Mouse (Mus musculus) lung, postnatal 0 days (tissue): ENCODE measurements around the gene 5730522E02Rik. TPM values are rescaled to one million over a fixed set of nuclear protein-coding genes. Genes with fewer than 3 reads are reported as not detected.

Experiments
- ATAC-seq: fragments of 200-750 bp; cut with Nextera tagmentation; 2 replicates; pipeline ENCODE4 v1.8.0; 2017; ENCODE audit warnings: moderate library complexity
- DNase-seq: peaks from one replicate; pipeline ENCODE4 v3.0.0-alpha.2; 2016; ENCODE audit warnings: low spot score
- H3K27ac ChIP-seq: fragments of 300-500 bp; sonication (generic); 2 replicates; pipeline ENCODE4 v1.5.1; 2014; ENCODE audit warnings: antibody characterized with exemption, mild to moderate bottlenecking, low read length, mixed read lengths
- H3K27me3 ChIP-seq: fragments of 300-500 bp; sonication (generic); replicated peaks from 2 replicates; pipeline ENCODE4 v1.6.1; 2014; ENCODE audit warnings: low read length, mixed read lengths; ENCODE audit not compliant: insufficient read depth
- H3K36me3 ChIP-seq: fragments of 300-500 bp; sonication (generic); 2 replicates; pipeline ENCODE4 v1.6.1; 2014; ENCODE audit warnings: low read length, mixed read lengths; ENCODE audit not compliant: insufficient read depth
- H3K4me1 ChIP-seq: fragments of 300-500 bp; sonication (generic); 2 replicates; pipeline ENCODE4 v1.6.1; 2014; ENCODE audit warnings: antibody characterized with exemption, low read depth, low read length, mixed read lengths; ENCODE audit not compliant: insufficient read depth
- H3K4me2 ChIP-seq: fragments of 300-500 bp; sonication (generic); replicated peaks from 2 replicates; pipeline ENCODE4 v1.6.1; 2014; ENCODE audit warnings: low read depth, mild to moderate bottlenecking, low read length, moderate library complexity, mixed read lengths
- H3K4me3 ChIP-seq: fragments of 300-500 bp; sonication (generic); 2 replicates; pipeline ENCODE4 v1.5.1; 2014; ENCODE audit warnings: low read depth, low read length
- H3K9ac ChIP-seq: fragments of 300-500 bp; sonication (generic); replicated peaks from 2 replicates; pipeline ENCODE4 v1.6.1; 2014; ENCODE audit warnings: low read depth, mild to moderate bottlenecking
- H3K9me3 ChIP-seq: fragments of 300-500 bp; sonication (generic); 2 replicates; pipeline ENCODE4 v1.6.1; 2016; ENCODE audit warnings: low read length, mixed read lengths
- CTCF ChIP-seq: IDR thresholded peaks from 2 replicates; pipeline ENCODE4 v1.5.1; 2016; ENCODE audit warnings: antibody characterized with exemption, mild to moderate bottlenecking
- EP300 ChIP-seq: IDR thresholded peaks from 2 replicates; pipeline ENCODE4 v1.6.1; 2016; ENCODE audit warnings: antibody characterized with exemption, mild to moderate bottlenecking, control low read depth
- WGBS: fragments of 180-500 bp; shearing (Covaris S2); extraction: QIAGEN DNeasy Blood & Tissue Kit; methylation state at CpG from one replicate; pipeline ENCODE4 v1.1.7; 2014; 5-methylcytosine and 5-hydroxymethylcytosine counted together
- polyA plus RNA-seq: library from polyadenylated mRNA; unstranded; fragments of >200 nt; fragmentation: Nextera tagmentation; extraction: Ambion mirVana; gene quantifications from 2 replicates; pipeline ENCODE4 v1.2.1, GENCODE M21; 2015

Gene 5730522E02Rik
- polyA plus RNA-seq, 1 experiment from 2014 or later, result 0.42 TPM

GRCm38 (mm10) chr11:26202842-26203241 is 7.7 kb downstream of the 5730522E02Rik start:
- H3K4me2 ChIP-seq, result no peak overlapping the region
- no peak overlapping the region for H3K27ac ChIP-seq
- no peaks in the 10 kb centered on the region for H3K4me1 ChIP-seq
- WGBS, result 80% methylated on average over 5 of the region's 5 CpGs
- no peak for TF ChIP-seq CTCF
- TF ChIP-seq EP300, result no peak
- H3K9ac ChIP-seq, result no peak overlapping the region
- no peaks in the 10 kb centered on the region for H3K27me3 ChIP-seq
- H3K4me3 ChIP-seq, result no peak overlapping the region
- no peaks in the 10 kb centered on the region for H3K9me3 ChIP-seq
- no peak for ATAC-seq
- no peaks in the 10 kb centered on the region for H3K36me3 ChIP-seq
- no peak for DNase-seq

- no peaks in the 10 kb centered on the region for H3K9me3 ChIP-seq
- H3K27me3 ChIP-seq, result no peaks in the 10 kb centered on the region
- no peak overlapping the region for H3K9ac ChIP-seq
- ATAC-seq (no peak), DNase-seq (no peak)
- no peak overlapping the region for H3K4me2 ChIP-seq
- no peak overlapping the region for H3K27ac ChIP-seq
- H3K4me1 ChIP-seq, result no peaks in the 10 kb centered on the region
- H3K4me3 ChIP-seq, result no peak overlapping the region
- TF ChIP-seq CTCF (no peak), EP300 (no peak)
- no peaks in the 10 kb centered on the region for H3K36me3 ChIP-seq
Measured at GRCm38 (mm10) chr11:26201778-26202097, 8.8 kb downstream of the 5730522E02Rik start.

- H3K4me2 ChIP-seq, result no peak overlapping the region
- WGBS, result 41% methylated on average over 4 of the region's 4 CpGs
- H3K9me3 ChIP-seq, result no peaks in the 10 kb centered on the region
- ATAC-seq, result peak; percentile 58
- H3K4me1 ChIP-seq, result no peaks in the 10 kb centered on the region
- peak; percentile 51 for DNase-seq
- no peaks in the 10 kb centered on the region for H3K27me3 ChIP-seq
- H3K4me3 ChIP-seq, result no peak overlapping the region
- no peak overlapping the region for H3K27ac ChIP-seq
- no peaks in the 10 kb centered on the region for H3K36me3 ChIP-seq
- H3K9ac ChIP-seq, result no peak overlapping the region
- TF ChIP-seq CTCF, result peak; percentile 90
- no peak for TF ChIP-seq EP300
Measured at GRCm38 (mm10) chr11:26200970-26201777, 9.4 kb downstream of the 5730522E02Rik start.

GRCm38 (mm10) chr11:26195468-26195867 is 15.1 kb downstream of the 5730522E02Rik start:
- Histone ChIP-seq H3K9ac (no peak overlapping the region), H3K36me3 (no peaks in the 10 kb centered on the region), H3K4me3 (no peak overlapping the region), H3K27me3 (no peaks in the 10 kb centered on the region), H3K9me3 (no peaks in the 10 kb centered on the region), H3K27ac (no peak overlapping the region), H3K4me2 (no peak overlapping the region), H3K4me1 (no peaks in the 10 kb centered on the region)
- DNase-seq, result no peak
- WGBS, result 79% methylated on average over 3 of the region's 3 CpGs
- TF ChIP-seq CTCF (no peak), EP300 (no peak)
- no peak for ATAC-seq

- WGBS, result 79% methylated on average over 3 of the region's 3 CpGs
- TF ChIP-seq CTCF, result no peak
- no peak for TF ChIP-seq EP300
- ATAC-seq, result no peak
Measured at GRCm38 (mm10) chr11:26187231-26187967, 23.2 kb downstream of the 5730522E02Rik start.

GRCm38 (mm10) chr11:26170572-26170971 is 40.0 kb downstream of the 5730522E02Rik start:
- Histone ChIP-seq H3K36me3 (no peaks in the 10 kb centered on the region), H3K4me2 (no peak overlapping the region), H3K9me3 (no peaks in the 10 kb centered on the region), H3K27ac (no peak overlapping the region), H3K27me3 (no peaks in the 10 kb centered on the region), H3K4me3 (no peak overlapping the region), H3K4me1 (no peaks in the 10 kb centered on the region), H3K9ac (no peak overlapping the region)
- TF ChIP-seq EP300 (no peak), CTCF (no peak)
- DNase-seq, result no peak
- ATAC-seq, result no peak
- WGBS, result 87% methylated on average over 2 of the region's 2 CpGs

More at GRCm38 (mm10) chr11:26187231-26187967, 23.2 kb downstream of the 5730522E02Rik start:
- Histone ChIP-seq H3K9me3 (no peaks in the 10 kb centered on the region), H3K4me3 (no peak overlapping the region), H3K36me3 (no peaks in the 10 kb centered on the region), H3K27me3 (no peaks in the 10 kb centered on the region), H3K4me1 (no peaks in the 10 kb centered on the region), H3K9ac (no peak overlapping the region), H3K27ac (no peak overlapping the region), H3K4me2 (no peak overlapping the region)
- no peak for DNase-seq
